In the genomic region with DNA sequence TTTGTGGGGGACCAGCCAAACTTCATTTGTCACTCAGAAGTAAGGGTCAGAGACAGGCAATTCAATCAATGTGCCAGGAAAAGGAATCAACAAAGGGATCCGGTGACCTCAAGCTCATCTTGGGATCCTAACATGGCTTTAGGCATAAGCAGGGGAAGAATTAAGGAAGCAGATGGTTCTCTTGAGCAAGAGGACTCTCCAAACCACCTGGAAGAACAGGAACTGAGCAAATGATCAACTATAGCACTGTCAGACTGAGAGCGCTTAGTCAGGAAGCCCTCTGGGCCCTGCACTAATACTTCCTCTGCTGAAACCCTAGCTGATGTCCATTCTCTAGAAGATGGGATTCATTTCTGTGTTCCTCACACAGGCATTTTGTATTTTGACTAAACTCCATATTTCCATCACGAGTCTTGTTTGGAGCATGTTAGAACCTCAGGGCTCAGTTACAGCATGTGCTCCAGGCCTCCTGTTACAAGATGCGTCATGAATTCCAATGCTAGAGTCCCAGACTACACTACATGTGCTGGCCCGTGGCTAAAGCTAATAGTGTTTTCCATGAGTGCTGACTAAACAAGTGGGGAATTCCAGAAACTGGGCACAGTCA, we compare ENCODE assay signal across 9 mouse cellular contexts. TPM values are rescaled to one million over a fixed set of nuclear protein-coding genes. Genes with fewer than 3 reads are reported as not detected.
DNase-seq lines count a peak whose midpoint lies in the region; ATAC-seq lines count a peak whose summit lies in the region.
"Had no signal": no experiment of that assay in that cellular context is flagged by ENCODE, and none has a peak within 500 bp of the region (broad histone marks: within the 10 kb centered on the region; RNA-seq: fewer than 3 reads in every experiment).

No protein-coding gene starts in this region.

- intact Hi-C loops in gastrocnemius, postnatal 14 days (cut with DNase I; ENCODE audit: low total_unique reads) = loop anchor here (5.0 kb wide), 1 partner anchor 64 kb away; no protein-coding TSS in a partner anchor

- H3K4me2 ChIP-seq in liver, embryonic 16.5 days (ENCODE audit: low read depth, low read length) = peak overlapping the region; percentile 21
- H3K4me2 ChIP-seq in stomach, embryonic 16.5 days (ENCODE audit: low read depth, low read length) = peak overlapping the region; percentile 2; the same call in 1 of the 2 replicates
- H3K4me2 ChIP-seq: embryonic facial prominence, embryonic 13.5 days had no signal

- no peak overlapping the region for H3K9ac ChIP-seq in liver, embryonic 16.5 days (ENCODE audit: low read depth, low read length)
- H3K9ac ChIP-seq in stomach, embryonic 16.5 days (ENCODE audit: low read length) = no peak overlapping the region
- H3K9ac ChIP-seq: embryonic facial prominence, embryonic 13.5 days had no signal

- WGBS in liver, embryonic 16.5 days (ENCODE audit: insufficient replicate concordance) = 40% methylated on average over 5 of the region's 5 CpGs
- 73% methylated on average over 5 of the region's 5 CpGs for WGBS in stomach, embryonic 16.5 days

- H3K9me3 ChIP-seq in liver, embryonic 16.5 days (replicated peaks; ENCODE audit: control insufficient read depth, low read length) = no peaks in the 10 kb centered on the region
- H3K9me3 ChIP-seq in stomach, embryonic 16.5 days (replicated peaks; ENCODE audit: control insufficient read depth, low read length) = no peaks in the 10 kb centered on the region
- H3K9me3 ChIP-seq: embryonic facial prominence, embryonic 13.5 days had no signal

- peak; percentile 61 for DNase-seq in thymus, postnatal 25 days
- DNase-seq in thymus, adult 18-20 months = no peak
- DNase-seq in gastrocnemius, postnatal 14 days = peak; percentile 27
- DNase-seq in cerebellum, adult 8-10 months = no peak
- DNase-seq in layer of hippocampus, adult 9-10 months (ENCODE audit: low spot score) = no peak
- no peak for DNase-seq in layer of hippocampus, adult 8-10 months (ENCODE audit: low spot score in 2 of 2)

- no peak for ATAC-seq in liver, embryonic 16.5 days (ENCODE audit: low read depth)
- no peak for ATAC-seq in stomach, embryonic 16.5 days (ENCODE audit: insufficient read depth, low FRiP score)

- peaks cover 46% of the 10 kb centered on the region for H3K4me1 ChIP-seq in liver, embryonic 16.5 days (ENCODE audit: control insufficient read depth, low read depth, low read length)
- peaks cover 7% of the 10 kb centered on the region; the same call in 1 of the 2 replicates for H3K4me1 ChIP-seq in stomach, embryonic 16.5 days (ENCODE audit: control insufficient read depth, insufficient read depth, low read length)

- H3K27me3 ChIP-seq in liver, embryonic 16.5 days (ENCODE audit: control insufficient read depth, insufficient read depth, low read depth, low read length) = no peaks in the 10 kb centered on the region
- no peaks in the 10 kb centered on the region for H3K27me3 ChIP-seq in stomach, embryonic 16.5 days (ENCODE audit: control insufficient read depth, insufficient read depth, low read length)
- H3K27me3 ChIP-seq: embryonic facial prominence, embryonic 13.5 days had no signal

- H3K4me3 ChIP-seq in liver, embryonic 16.5 days (ENCODE audit: low read depth, low read length) = no peak overlapping the region
- H3K4me3 ChIP-seq in stomach, embryonic 16.5 days (replicated peaks; ENCODE audit: low read length) = no peak overlapping the region
- H3K4me3 ChIP-seq: embryonic facial prominence, embryonic 13.5 days had no signal

- no peaks in the 10 kb centered on the region for H3K36me3 ChIP-seq in liver, embryonic 16.5 days (ENCODE audit: control insufficient read depth, insufficient read depth)
- H3K36me3 ChIP-seq in stomach, embryonic 16.5 days (ENCODE audit: control insufficient read depth, insufficient read depth, low read length) = no peaks in the 10 kb centered on the region
- H3K36me3 ChIP-seq: embryonic facial prominence, embryonic 13.5 days had no signal

- H3K27ac ChIP-seq in liver, embryonic 16.5 days (ENCODE audit: low read length) = peak overlapping the region; percentile 84
- peak overlapping the region; percentile 62 for H3K27ac ChIP-seq in stomach, embryonic 16.5 days (ENCODE audit: low read length)
- H3K27ac ChIP-seq: embryonic facial prominence, embryonic 13.5 days had no signal

RNA-seq across cellular contexts. Expression of a gene that starts 39.3 kb away (rescaled TPM):
- not detected for total RNA-seq in gastrocnemius, postnatal 14 days (2021)
- 0.61 and 0.65 TPM in 2 replicates for polyA plus RNA-seq in liver, embryonic 16.5 days (2015; fragmentation: Nextera tagmentation; extraction: Ambion mirVana)
- 0.20 and 0.48 TPM in 2 replicates for polyA plus RNA-seq in stomach, embryonic 16.5 days (2015; fragmentation: Nextera tagmentation; extraction: Ambion mirVana)
- total RNA-seq in layer of hippocampus, adult 8-10 months (2022) = not detected
- polyA plus RNA-seq: embryonic facial prominence, embryonic 13.5 days had no signal

RNA-seq across cellular contexts. Expression of a gene that starts 55.5 kb away (rescaled TPM):
- 10 to 100 TPM; 42.2 to 57.2 TPM for total RNA-seq in gastrocnemius, postnatal 14 days (2021)
- 0.41 and 0.70 TPM in 2 replicates for polyA plus RNA-seq in liver, embryonic 16.5 days (2015; fragmentation: Nextera tagmentation; extraction: Ambion mirVana)
- 0.72 and 0.81 TPM in 2 replicates for polyA plus RNA-seq in stomach, embryonic 16.5 days (2015; fragmentation: Nextera tagmentation; extraction: Ambion mirVana)
- total RNA-seq in layer of hippocampus, adult 8-10 months (2022) = 1 to 10 TPM; 6.9 to 9.8 (median 8.9) TPM

Comparison
In these comparisons a context has a peak if more than half of its experiments do, and no peak if none do; other contexts are left out.
1. DNase-seq: peak in thymus, postnatal 25 days (single experiment) and gastrocnemius, postnatal 14 days (single experiment); none in thymus, adult 18-20 months (0 of 2), cerebellum, adult 8-10 months (single experiment), layer of hippocampus, adult 9-10 months (single experiment) and layer of hippocampus, adult 8-10 months (0 of 2).